Comparison of ENCODE assay signal across 27 mouse cellular contexts in the genomic region with DNA sequence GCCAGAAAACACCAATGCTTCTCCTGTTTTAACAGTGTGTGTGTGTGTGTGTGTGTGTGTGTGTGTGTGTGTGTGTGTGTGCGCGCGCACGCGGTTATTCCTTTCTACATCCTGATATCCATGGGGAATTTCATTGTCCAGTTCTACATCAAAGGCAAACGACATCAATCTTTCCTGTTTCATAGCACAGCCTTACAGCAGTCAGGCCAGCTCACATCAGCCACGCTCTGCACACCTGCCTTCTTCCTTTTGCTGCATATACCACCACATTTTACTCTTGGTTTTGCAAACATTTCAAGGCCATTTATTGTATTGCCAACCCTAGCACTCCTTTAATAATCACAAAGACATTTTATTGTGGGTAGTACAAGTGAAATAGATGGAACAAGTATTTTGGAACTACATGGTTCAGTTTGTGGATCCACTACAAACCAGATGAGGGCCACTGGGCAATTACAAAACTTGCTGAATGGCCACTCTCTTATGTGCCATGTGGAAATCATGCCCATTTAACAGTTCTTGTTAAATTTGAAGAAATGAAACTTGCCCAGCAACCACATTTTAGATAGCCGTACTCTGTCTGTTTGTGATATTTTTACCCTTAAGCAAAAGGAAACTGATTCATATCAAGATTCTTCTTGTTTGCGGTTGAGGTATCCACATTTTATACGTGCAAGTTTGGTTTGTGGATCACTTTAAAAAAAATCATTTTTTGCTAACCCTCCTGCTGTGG.
DNase-seq lines count a peak whose midpoint lies in the region; ATAC-seq and TF ChIP-seq lines count a peak whose summit lies in the region.
"Had no signal": no experiment of that assay in that cellular context is flagged by ENCODE, and none has a peak within 500 bp of the region (broad histone marks: within the 10 kb centered on the region; RNA-seq: fewer than 3 reads in every experiment).

No protein-coding gene starts in this region.

- H3K79me2 ChIP-seq in CH12.LX (replicated peaks; ENCODE audit: control insufficient read depth, extremely low read depth, insufficient read depth, poor library complexity, severe bottlenecking): no peaks in the 10 kb centered on the region

- dilution Hi-C loops in CH12.LX (cut with MboI; ENCODE audit: extremely low pct_ligation_motif_present, extremely low pct_unique_long_range_greater_than_20kb, low sequenced_read_pairs): no loop called here

- H3K9me3 ChIP-seq in CH12.LX (replicated peaks; ENCODE audit: low read length): peaks cover 4% of the 10 kb centered on the region
- H3K9me3 ChIP-seq in midbrain, postnatal 0 days (ENCODE audit: low read length): no peaks in the 10 kb centered on the region
- no peaks in the 10 kb centered on the region for H3K9me3 ChIP-seq in embryonic facial prominence, embryonic 10.5 days
- no peaks in the 10 kb centered on the region for H3K9me3 ChIP-seq in kidney, embryonic 14.5 days (ENCODE audit: control insufficient read depth, low read length)
- H3K9me3 ChIP-seq: forebrain, embryonic 13.5 days; heart, embryonic 10.5 days; heart, embryonic 15.5 days; hindbrain, embryonic 13.5 days; stomach, embryonic 15.5 days had no signal

- no peak overlapping the region for H3K27ac ChIP-seq in CH12.LX (ENCODE audit: insufficient read depth, low read depth)
- H3K27ac ChIP-seq in midbrain, postnatal 0 days (ENCODE audit: low read depth, low read length): no peak overlapping the region
- H3K27ac ChIP-seq in embryonic facial prominence, embryonic 10.5 days (replicated peaks): no peak overlapping the region
- no peak overlapping the region for H3K27ac ChIP-seq in kidney, embryonic 14.5 days (ENCODE audit: low read depth, low read length)
- H3K27ac ChIP-seq: forebrain, embryonic 13.5 days; heart, embryonic 10.5 days; heart, embryonic 15.5 days; hindbrain, embryonic 13.5 days; liver, embryonic 14.5 days; stomach, embryonic 15.5 days had no signal

- TF ChIP-seq EP300 in CH12.LX (IDR thresholded peaks at IDR 0.05; ENCODE audit: low read length): no peak

- H3K4me1 ChIP-seq in CH12.LX (ENCODE audit: control insufficient read depth in 1 of 2, insufficient read depth in 2 of 2): peaks cover 0 to 3% of the 10 kb centered on the region in 2 experiments; a peak in 1 of 4 replicates
- H3K4me1 ChIP-seq in midbrain, postnatal 0 days (ENCODE audit: insufficient read depth, low read length): no peaks in the 10 kb centered on the region
- no peaks in the 10 kb centered on the region for H3K4me1 ChIP-seq in embryonic facial prominence, embryonic 10.5 days
- no peaks in the 10 kb centered on the region for H3K4me1 ChIP-seq in kidney, embryonic 14.5 days (ENCODE audit: control insufficient read depth, insufficient read depth, low read length)
- H3K4me1 ChIP-seq: forebrain, embryonic 13.5 days; heart, embryonic 10.5 days; heart, embryonic 15.5 days; hindbrain, embryonic 13.5 days; stomach, embryonic 15.5 days had no signal

- no peaks in the 10 kb centered on the region for H3K27me3 ChIP-seq in CH12.LX (replicated peaks)
- H3K27me3 ChIP-seq in midbrain, postnatal 0 days (ENCODE audit: insufficient read depth, low read length): no peaks in the 10 kb centered on the region
- H3K27me3 ChIP-seq in embryonic facial prominence, embryonic 10.5 days (replicated peaks; ENCODE audit: low read depth, poor library complexity, severe bottlenecking): no peaks in the 10 kb centered on the region
- H3K27me3 ChIP-seq in kidney, embryonic 14.5 days (ENCODE audit: control insufficient read depth, insufficient read depth, low read length): no peaks in the 10 kb centered on the region
- H3K27me3 ChIP-seq: forebrain, embryonic 13.5 days; heart, embryonic 15.5 days; hindbrain, embryonic 13.5 days; stomach, embryonic 15.5 days had no signal

- no peak overlapping the region for H3K9ac ChIP-seq in CH12.LX (ENCODE audit: insufficient read depth, low read depth)
- no peak overlapping the region for H3K9ac ChIP-seq in midbrain, postnatal 0 days (replicated peaks; ENCODE audit: low read length, poor library complexity, severe bottlenecking)
- no peak overlapping the region for H3K9ac ChIP-seq in kidney, embryonic 14.5 days (ENCODE audit: low read depth, low read length)
- H3K9ac ChIP-seq: forebrain, embryonic 13.5 days; heart, embryonic 15.5 days; hindbrain, embryonic 13.5 days; liver, embryonic 14.5 days; lung, embryonic 14.5 days; stomach, embryonic 15.5 days had no signal

- DNase-seq in embryo, embryonic 10 days (ENCODE audit: low spot score): peak; percentile 7
- no peak for DNase-seq in embryo, embryonic 9.5 days (ENCODE audit: extremely low spot score)
- DNase-seq in CH12.LX (ENCODE audit: extremely low read depth): peak; percentile 26
- peak; percentile 16 for DNase-seq in embryo, embryonic 11 days
- no peak for DNase-seq in midbrain, postnatal 0 days (ENCODE audit: low spot score)
- DNase-seq in embryonic facial prominence, embryonic 10.5 days (ENCODE audit: low spot score): no peak
- DNase-seq in cerebellum, adult 11-12 months: no peak
- DNase-seq: adrenal gland, postnatal 14 days; cerebellum, adult 8-10 months; cerebellum, postnatal 25 days; gastrocnemius, postnatal 14 days; heart, adult 11 months; heart, postnatal 36 days; kidney, adult 9 months; kidney, postnatal 14 days; liver; lung, embryonic 14.5 days; right cerebral cortex, postnatal 25 days; thymus, postnatal 25 days had no signal

- no peak for TF ChIP-seq RAD21 in CH12.LX (IDR thresholded peaks at IDR 0.05; ENCODE audit: low read depth, low read length)

- no peaks in the 10 kb centered on the region for H3K36me3 ChIP-seq in CH12.LX (replicated peaks in 1 of 2; ENCODE audit: control insufficient read depth in 1 of 2, insufficient read depth in 1 of 2, low read length in 1 of 2)
- H3K36me3 ChIP-seq in midbrain, postnatal 0 days (ENCODE audit: insufficient read depth, low read length): no peaks in the 10 kb centered on the region
- H3K36me3 ChIP-seq in embryonic facial prominence, embryonic 10.5 days (replicated peaks): no peaks in the 10 kb centered on the region
- H3K36me3 ChIP-seq in kidney, embryonic 14.5 days (ENCODE audit: control insufficient read depth, insufficient read depth, low read length): no peaks in the 10 kb centered on the region
- H3K36me3 ChIP-seq: heart, embryonic 10.5 days; heart, embryonic 15.5 days; hindbrain, embryonic 13.5 days; stomach, embryonic 15.5 days had no signal

- TF ChIP-seq POLR2A in CH12.LX (IDR thresholded peaks at IDR 0.05; ENCODE audit: low read depth, low read length): no peak

- no peak for TF ChIP-seq CTCF in CH12.LX (conservative IDR thresholded peaks at IDR 0.05 in 1 of 2, IDR thresholded peaks at IDR 0.05 in 1 of 2; ENCODE audit: low read depth in 2 of 2, low read length in 2 of 2)
- no peak for TF ChIP-seq CTCF in midbrain, postnatal 0 days (IDR thresholded peaks at IDR 0.05)

- no peak overlapping the region for H3K4me3 ChIP-seq in CH12.LX (replicated peaks in 1 of 3; ENCODE audit: low read depth in 2 of 3, low read length in 2 of 3, poor library complexity in 1 of 3)
- H3K4me3 ChIP-seq in midbrain, postnatal 0 days (ENCODE audit: low read depth, low read length): no peak overlapping the region
- no peak overlapping the region for H3K4me3 ChIP-seq in embryonic facial prominence, embryonic 10.5 days
- H3K4me3 ChIP-seq in kidney, embryonic 14.5 days (ENCODE audit: low read length): no peak overlapping the region
- H3K4me3 ChIP-seq: forebrain, embryonic 13.5 days; heart, embryonic 10.5 days; heart, embryonic 15.5 days; hindbrain, embryonic 13.5 days; stomach, embryonic 15.5 days had no signal

- ATAC-seq in midbrain, postnatal 0 days (ENCODE audit: low FRiP score): peak; percentile 41; the same call in 1 of the 2 replicates
- ATAC-seq in kidney, embryonic 14.5 days (ENCODE audit: low FRiP score, low TSS enrichment): no peak
- ATAC-seq: forebrain, embryonic 13.5 days; intestine, postnatal 0 days had no signal

- WGBS in midbrain, postnatal 0 days: 78% methylated on average over 10 of the region's 10 CpGs
- 92% methylated on average over 10 of the region's 10 CpGs for WGBS in embryonic facial prominence, embryonic 10.5 days
- 83% methylated on average over 10 of the region's 10 CpGs for WGBS in kidney, embryonic 14.5 days

- in situ Hi-C loops in CH12.LX (cut with MboI; ENCODE audit: low pct_ligation_motif_present, low pct_unique_long_range_greater_than_20kb, low sequenced_read_pairs): no loop called here

- no peak overlapping the region for H3K4me2 ChIP-seq in CH12.LX (ENCODE audit: insufficient read depth, low read depth, poor library complexity, severe bottlenecking)
- no peak overlapping the region for H3K4me2 ChIP-seq in midbrain, postnatal 0 days (ENCODE audit: low read depth, low read length, poor library complexity, severe bottlenecking)
- no peak overlapping the region for H3K4me2 ChIP-seq in kidney, embryonic 14.5 days (replicated peaks; ENCODE audit: low read depth, low read length)
- H3K4me2 ChIP-seq: forebrain, embryonic 13.5 days; heart, embryonic 15.5 days; hindbrain, embryonic 13.5 days; lung, embryonic 14.5 days; stomach, embryonic 15.5 days had no signal

TF ChIP-seq in CH12.LX, 34 proteins besides CTCF, POLR2A, EP300 and RAD21:
- TF ChIP-seq SMC3 (IDR thresholded peaks at IDR 0.05; ENCODE audit: low read depth, low read length): no peak
- no peak for TF ChIP-seq MAZ (IDR thresholded peaks at IDR 0.05; ENCODE audit: low read depth, low read length)
- TF ChIP-seq USF1 (IDR thresholded peaks at IDR 0.05; ENCODE audit: low read depth, low read length): no peak
- no peak for TF ChIP-seq PAX5 (IDR thresholded peaks at IDR 0.05; ENCODE audit: low read length)
- TF ChIP-seq BHLHE40 (IDR thresholded peaks at IDR 0.05; ENCODE audit: low read depth, low read length): no peak
- TF ChIP-seq NRF1 (IDR thresholded peaks at IDR 0.05; ENCODE audit: low read depth, low read length): no peak
- no peak for TF ChIP-seq MYC (IDR thresholded peaks at IDR 0.05; ENCODE audit: low read depth, low read length)
- TF ChIP-seq ELF1 (IDR thresholded peaks at IDR 0.05; ENCODE audit: low read depth, low read length): no peak
- TF ChIP-seq MAX (IDR thresholded peaks at IDR 0.05; ENCODE audit: low read length): no peak
- no peak for TF ChIP-seq MXI1 (IDR thresholded peaks at IDR 0.05; ENCODE audit: low read depth, low read length)
TF ChIP-seq in CH12.LX: peak in this region for 0.

Comparison
In these comparisons a context has a peak if more than half of its experiments do, and no peak if none do; other contexts are left out.
1. DNase-seq: peak in embryo, embryonic 10 days (single experiment), CH12.LX (single experiment) and embryo, embryonic 11 days (single experiment); none in embryo, embryonic 9.5 days (single experiment), midbrain, postnatal 0 days (single experiment), embryonic facial prominence, embryonic 10.5 days (single experiment) and cerebellum, adult 11-12 months (single experiment).